Mouse (Mus musculus) c-Kit-negative CD71-positive TER-119-positive erythroid progenitor cells, embryonic 14.5 days (primary cell): Measurements from ENCODE around the gene Aifm3.
"Not testable (repeated sequence)": the region's sequence is repeated elsewhere in the genome, so short reads cannot be mapped to it uniquely, and the experiment has no call there.

ENCODE experiments used
- DNase-seq: peaks from one replicate; pipeline ENCODE4 v3.0.0-alpha.2; 2013; ENCODE audit warnings: low read depth, low spot score

The Aifm3 gene

GRCm38 (mm10) chr16:17499249-17499883, 10.0 kb downstream of the Aifm3 start:
- DNase-seq, result no peak

- DNase-seq, result no peak
Measured at GRCm38 (mm10) chr16:17502681-17503080, 13.3 kb downstream of the Aifm3 start.

- no peak for DNase-seq
Measured at GRCm38 (mm10) chr16:17507018-17507552, 17.7 kb downstream of the Aifm3 start.

GRCm38 (mm10) chr16:17508031-17508430, 18.6 kb downstream of the Aifm3 start:
- not testable (repeated sequence) for DNase-seq

GRCm38 (mm10) chr16:17508546-17509239, 19.3 kb downstream of the Aifm3 start, which contains the start of gene Lztr1:
TSS of gene Lztr1 (plus strand) at chr16:17508688.
- DNase-seq, result peak; percentile 81

- DNase-seq, result no peak
Measured at GRCm38 (mm10) chr16:17509240-17509597, 19.8 kb downstream of the Aifm3 start.

- no peak for DNase-seq
Measured at GRCm38 (mm10) chr16:17510143-17510542, 20.7 kb downstream of the Aifm3 start.

- no peak for DNase-seq
Measured at GRCm38 (mm10) chr16:17510686-17511085, 21.3 kb downstream of the Aifm3 start.

- no peak for DNase-seq
Measured at GRCm38 (mm10) chr16:17511431-17511830, 22.0 kb downstream of the Aifm3 start.

GRCm38 (mm10) chr16:17518910-17519309, 29.5 kb downstream of the Aifm3 start:
- no peak for DNase-seq

- no peak for DNase-seq
Measured at GRCm38 (mm10) chr16:17524156-17524555, 34.7 kb downstream of the Aifm3 start.

- no peak for DNase-seq
Measured at GRCm38 (mm10) chr16:17525524-17525923, 36.1 kb downstream of the Aifm3 start.

- DNase-seq, result no peak
Measured at GRCm38 (mm10) chr16:17526223-17526622, 36.8 kb downstream of the Aifm3 start.

- DNase-seq, result no peak
Measured at GRCm38 (mm10) chr16:17527606-17528005, 38.2 kb downstream of the Aifm3 start.

- DNase-seq, result no peak
Measured at GRCm38 (mm10) chr16:17528276-17528675, 38.9 kb downstream of the Aifm3 start.

GRCm38 (mm10) chr16:17529981-17530586, 40.7 kb downstream of the Aifm3 start:
- DNase-seq, result no peak

- peak; percentile 93 for DNase-seq
Measured at GRCm38 (mm10) chr16:17530640-17531288, 41.4 kb downstream of the Aifm3 start, which contains the start of gene Thap7. TSS of gene Thap7 (minus strand) at chr16:17531136.

- DNase-seq, result no peak
Measured at GRCm38 (mm10) chr16:17532271-17532670, 42.9 kb downstream of the Aifm3 start.

- no peak for DNase-seq
Measured at GRCm38 (mm10) chr16:17532676-17533329, 43.4 kb downstream of the Aifm3 start.

- no peak for DNase-seq
Measured at GRCm38 (mm10) chr16:17536584-17536983, 47.2 kb downstream of the Aifm3 start.

GRCm38 (mm10) chr16:17542632-17543031, 53.2 kb downstream of the Aifm3 start:
- DNase-seq, result no peak
